Comparison of ENCODE assay signal across 14 mouse cellular contexts in genomic region chr6:97929466-97929865, GRCm38 (mm10).
DNase-seq lines count a peak whose midpoint lies in the region; ATAC-seq and TF ChIP-seq lines count a peak whose summit lies in the region.
"Had no signal": no experiment of that assay in that cellular context is flagged by ENCODE, and none has a peak within 500 bp of the region (broad histone marks: within the 10 kb centered on the region; RNA-seq: fewer than 3 reads in every experiment).

No protein-coding gene starts in this region.

- H3K27ac ChIP-seq in gastrocnemius, adult 2 months = no peak overlapping the region
- peak overlapping the region; percentile 94 for H3K27ac ChIP-seq in heart, embryonic 11.5 days (ENCODE audit: low read depth, low read length)
- H3K27ac ChIP-seq: embryonic facial prominence, embryonic 13.5 days; intestine, embryonic 15.5 days; limb, embryonic 12.5 days; midbrain, embryonic 12.5 days had no signal

- no peaks in the 10 kb centered on the region for H3K27me3 ChIP-seq in heart, embryonic 11.5 days (ENCODE audit: control insufficient read depth, insufficient read depth, low read length)
- H3K27me3 ChIP-seq: embryonic facial prominence, embryonic 13.5 days; intestine, embryonic 15.5 days; midbrain, embryonic 12.5 days; Patski had no signal

- intact Hi-C loops in gastrocnemius, adult 2 months (cut with DNase I) = no loop called here
- intact Hi-C loops in gastrocnemius, postnatal 36 days (cut with DNase I) = no loop called here

- ATAC-seq in heart, embryonic 11.5 days (replicated peaks; ENCODE audit: insufficient number of reproducible peaks, low FRiP score, low TSS enrichment) = peak; percentile 83
- peak; percentile 72 for ATAC-seq in megakaryocyte progenitor cell, adult 5-6 weeks (replicated peaks; ENCODE audit: poor library complexity)
- ATAC-seq in inflammation-experienced regulatory T-cells, adult 6 months = no peak
- ATAC-seq: intestine, embryonic 15.5 days; Patski had no signal

- H3K4me3 ChIP-seq in gastrocnemius, adult 2 months = no peak overlapping the region
- H3K4me3 ChIP-seq in heart, embryonic 11.5 days (ENCODE audit: low read depth, low read length) = peak overlapping the region; percentile 46
- H3K4me3 ChIP-seq: embryonic facial prominence, embryonic 13.5 days; intestine, embryonic 15.5 days; limb, embryonic 12.5 days; midbrain, embryonic 12.5 days had no signal

- no peaks in the 10 kb centered on the region for H3K4me1 ChIP-seq in heart, embryonic 11.5 days (ENCODE audit: control insufficient read depth, insufficient read depth, low read length)
- H3K4me1 ChIP-seq: embryonic facial prominence, embryonic 13.5 days; intestine, embryonic 15.5 days; limb, embryonic 12.5 days had no signal

- peak overlapping the region; percentile 72 for H3K9ac ChIP-seq in heart, embryonic 11.5 days (ENCODE audit: low read depth, low read length)
- H3K9ac ChIP-seq: embryonic facial prominence, embryonic 13.5 days; intestine, embryonic 15.5 days; limb, embryonic 12.5 days; midbrain, embryonic 12.5 days had no signal

- no peak for TF ChIP-seq CTCF in gastrocnemius, adult 2 months (IDR thresholded peaks at IDR 0.05)

- H3K4me2 ChIP-seq in heart, embryonic 11.5 days = peak overlapping the region; percentile 60
- H3K4me2 ChIP-seq: embryonic facial prominence, embryonic 13.5 days; intestine, embryonic 15.5 days; limb, embryonic 12.5 days; midbrain, embryonic 12.5 days had no signal

- peak; percentile 28 for DNase-seq in gastrocnemius, adult 2 months
- no peak for DNase-seq in gastrocnemius, postnatal 36 days
- peak; percentile 64 for DNase-seq in kidney, adult 9 months
- no peak for DNase-seq in T-cell, adult 2 months (ENCODE audit: low spot score)
- DNase-seq in cerebellum, postnatal 4 days (ENCODE audit: low spot score in 2 of 2) = no peak
- DNase-seq: B cell, adult 2 months had no signal

- no peaks in the 10 kb centered on the region for H3K9me3 ChIP-seq in heart, embryonic 11.5 days (replicated peaks; ENCODE audit: control insufficient read depth, low read length)
- H3K9me3 ChIP-seq: embryonic facial prominence, embryonic 13.5 days; intestine, embryonic 15.5 days; limb, embryonic 12.5 days; midbrain, embryonic 12.5 days had no signal

- 15% methylated on average over 7 of the region's 7 CpGs for WGBS in heart, embryonic 11.5 days (ENCODE audit: insufficient replicate concordance)

- H3K36me3 ChIP-seq in heart, embryonic 11.5 days (ENCODE audit: control insufficient read depth, insufficient read depth, low read length) = no peaks in the 10 kb centered on the region
- H3K36me3 ChIP-seq: embryonic facial prominence, embryonic 13.5 days; intestine, embryonic 15.5 days; limb, embryonic 12.5 days; midbrain, embryonic 12.5 days had no signal

Comparison
In these comparisons a context has a peak if more than half of its experiments do, and no peak if none do; other contexts are left out.
1. DNase-seq: peak in gastrocnemius, adult 2 months (single experiment) and kidney, adult 9 months (single experiment); none in gastrocnemius, postnatal 36 days (0 of 2), T-cell, adult 2 months (single experiment) and cerebellum, postnatal 4 days (0 of 2).